ENCODE assay signal across 11 mouse cellular contexts in genomic region chr11:56025746-56026570, GRCm38 (mm10). TPM values are rescaled to one million over a fixed set of nuclear protein-coding genes. Genes with fewer than 3 reads are reported as not detected.
A peak's percentile ranks its signal among the peaks of the same experiment; 100 is the strongest.
DNase-seq lines count a peak whose midpoint lies in the region; TF ChIP-seq lines count a peak whose summit lies in the region.
"Had no signal": no experiment of that assay in that cellular context is flagged by ENCODE, and none has a peak within 500 bp of the region (broad histone marks: within the 10 kb centered on the region; RNA-seq: fewer than 3 reads in every experiment).

No protein-coding gene starts in this region.

- no peaks in the 10 kb centered on the region for H3K36me3 ChIP-seq in heart, adult 2 months (ENCODE audit: control insufficient read depth, insufficient read depth, low read length)
- no peaks in the 10 kb centered on the region for H3K36me3 ChIP-seq in heart, embryonic 10.5 days
- H3K36me3 ChIP-seq: limb, embryonic 12.5 days had no signal

- no peaks in the 10 kb centered on the region for H3K79me2 ChIP-seq in heart, adult 2 months (replicated peaks; ENCODE audit: control insufficient read depth, insufficient read depth, low read length)

- no peaks in the 10 kb centered on the region for H3K4me1 ChIP-seq in heart, adult 2 months (ENCODE audit: control insufficient read depth, insufficient read depth, low read length)
- H3K4me1 ChIP-seq in heart, embryonic 10.5 days: peaks cover 3% of the 10 kb centered on the region; the same call in 1 of the 2 replicates
- H3K4me1 ChIP-seq: limb, embryonic 12.5 days had no signal

- WGBS in heart, adult 2 months: 67% methylated on average over 10 of the region's 10 CpGs
- WGBS in heart, embryonic 10.5 days: 80% methylated on average over 10 of the region's 10 CpGs

- H3K4me3 ChIP-seq in heart, adult 2 months: no peak overlapping the region
- H3K4me3 ChIP-seq in heart, embryonic 10.5 days: no peak overlapping the region
- H3K4me3 ChIP-seq: limb, embryonic 12.5 days had no signal

- intact Hi-C loops in heart, adult 2 months (cut with DNase I): no loop called here

- no peak for TF ChIP-seq EP300 in heart, adult 2 months (IDR thresholded peaks at IDR 0.05; ENCODE audit: insufficient read depth, low read depth, low read length)

- TF ChIP-seq CTCF in heart, adult 2 months (IDR thresholded peaks at IDR 0.05): no peak
- TF ChIP-seq CTCF in brain, embryonic 14.5 days (IDR thresholded peaks at IDR 0.05; ENCODE audit: borderline replicate concordance, extremely low read depth, insufficient read depth, insufficient read length): no peak

- H3K27ac ChIP-seq in heart, adult 2 months: no peak overlapping the region; the same call in 1 of the 2 replicates
- H3K27ac ChIP-seq in heart, embryonic 10.5 days: no peak overlapping the region
- H3K27ac ChIP-seq: limb, embryonic 12.5 days; stomach, postnatal 0 days had no signal

- DNase-seq in heart, adult 2 months: peak; percentile 17 to 23
- no peak for DNase-seq in heart, embryonic 10.5 days (ENCODE audit: low spot score)
- peak; percentile 90 for DNase-seq in brain, embryonic 14.5 days (ENCODE audit: low read depth)
- peak; percentile 39 to 64 for DNase-seq in cerebellum, postnatal 25 days
- DNase-seq in lung, postnatal 25 days (ENCODE audit: low spot score): peak; percentile 45
- DNase-seq in adrenal gland, adult (ENCODE audit: inconsistent age in 2 of 2, low spot score in 1 of 2): no peak
- no peak for DNase-seq in thymus, postnatal 25 days
- DNase-seq: kidney, adult 9 months had no signal

- H3K27me3 ChIP-seq in heart, adult 2 months (ENCODE audit: control insufficient read depth, insufficient read depth, low read length): no peaks in the 10 kb centered on the region
- no peaks in the 10 kb centered on the region for H3K27me3 ChIP-seq in heart, embryonic 10.5 days (ENCODE audit: insufficient read depth, poor library complexity, severe bottlenecking)
- H3K27me3 ChIP-seq: limb, embryonic 12.5 days had no signal

- no peak for TF ChIP-seq POLR2A in heart, adult 2 months (IDR thresholded peaks at IDR 0.05; ENCODE audit: insufficient read depth, low read depth, low read length)
- TF ChIP-seq POLR2A in brain, embryonic 14.5 days (IDR thresholded peaks at IDR 0.05; ENCODE audit: borderline replicate concordance, extremely low read depth, insufficient read depth, insufficient read length, poor library complexity, severe bottlenecking): no peak

- H3K9me3 ChIP-seq in heart, embryonic 10.5 days: no peaks in the 10 kb centered on the region
- H3K9me3 ChIP-seq: limb, embryonic 12.5 days had no signal

- H3K9ac ChIP-seq in heart, adult 2 months (ENCODE audit: low read depth, low read length): no peak overlapping the region
- H3K9ac ChIP-seq: limb, embryonic 12.5 days had no signal

RNA-seq across cellular contexts. Expression of gene Nmur2, which starts 14.9 kb away (rescaled TPM):
- total RNA-seq in heart, adult 2 months (2021): not detected
- not detected in 2 replicates for polyA plus RNA-seq in heart, adult 2 months (2012; rRNA removed)
- 0.16 and 0.25 TPM in 2 replicates for polyA plus RNA-seq in heart, embryonic 10.5 days (2016; fragmentation: Nextera tagmentation; extraction: Ambion mirVana)
- polyA plus RNA-seq in brain, embryonic 14.5 days (2012; rRNA removed): 0.24 and 0.25 TPM in 2 replicates
- total RNA-seq: megakaryocyte, adult 5-6 weeks had no signal
- polyA plus RNA-seq: limb, embryonic 12.5 days had no signal

Comparison
In these comparisons a context has a peak if more than half of its experiments do, and no peak if none do; other contexts are left out.
1. DNase-seq: peak in heart, adult 2 months (2 of 2), brain, embryonic 14.5 days (single experiment), cerebellum, postnatal 25 days (2 of 2) and lung, postnatal 25 days (single experiment); none in heart, embryonic 10.5 days (single experiment), adrenal gland, adult (0 of 2) and thymus, postnatal 25 days (single experiment).